Mouse (Mus musculus) 416B (cell line): ENCODE results near the gene Paip2b.
"Not testable (repeated sequence)": the region's sequence is repeated elsewhere in the genome, so short reads cannot be mapped to it uniquely, and the experiment has no call there.

Experiments
- DNase-seq: peaks from one replicate; pipeline ENCODE4 v3.0.0; 2011; ENCODE audit warnings: low read depth

Paip2b gene

GRCm38 (mm10) chr6:83831606-83832123 lies at the start of gene Paip2b:
Gene Paip2b, minus strand, starts transcription at chr6:83831741.
- DNase-seq, result peak; percentile 100

GRCm38 (mm10) chr6:83879815-83880214 lies 48.3 kb upstream of the Paip2b start:
- DNase-seq, result peak; percentile 76

GRCm38 (mm10) chr6:83867598-83868585 lies 36.4 kb upstream of the Paip2b start:
- DNase-seq, result peak; percentile 86

DNA sequence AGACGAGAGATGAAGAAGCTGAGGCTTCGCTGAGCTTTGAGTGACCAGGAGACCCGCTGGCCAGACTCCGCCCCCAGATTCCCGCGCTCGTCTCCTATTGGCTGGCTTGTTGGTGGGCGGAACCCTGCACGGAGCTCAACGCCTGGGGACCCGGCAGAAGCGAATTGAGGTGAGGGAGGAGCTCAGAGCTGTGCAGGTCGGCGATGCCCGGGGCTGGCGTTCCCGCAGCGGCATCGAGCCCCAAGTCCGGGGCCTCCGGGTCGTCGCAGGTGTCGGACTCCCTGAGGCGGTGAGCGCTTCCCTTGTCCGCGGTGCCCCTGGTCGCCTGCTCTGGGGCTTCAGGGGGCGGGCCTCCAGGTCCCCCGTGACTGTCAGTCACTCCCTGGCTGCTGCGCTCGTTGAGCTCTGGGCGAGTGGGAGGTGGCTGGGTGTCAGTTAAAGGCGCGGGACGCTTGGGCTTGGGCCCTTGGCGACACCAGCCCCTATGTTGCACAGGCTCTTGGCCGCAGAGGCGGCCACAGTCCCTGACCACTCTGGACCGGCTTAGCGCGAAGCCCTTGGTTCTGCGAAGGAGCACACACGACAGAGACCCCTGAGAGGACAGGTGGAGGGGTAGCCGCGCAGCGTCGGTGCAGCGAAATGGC lies 35.5 kb upstream of the Paip2b start, which contains the start of gene Zfp638:
TSS of gene Zfp638 (plus strand) at position 156 of the 644 bp plus-strand sequence.
- DNase-seq, result peak; percentile 93

- no peak for DNase-seq
Measured at GRCm38 (mm10) chr6:83866423-83866822, 34.9 kb upstream of the Paip2b start.

- no peak for DNase-seq
Measured at GRCm38 (mm10) chr6:83863538-83863937, 32.0 kb upstream of the Paip2b start.

DNA sequence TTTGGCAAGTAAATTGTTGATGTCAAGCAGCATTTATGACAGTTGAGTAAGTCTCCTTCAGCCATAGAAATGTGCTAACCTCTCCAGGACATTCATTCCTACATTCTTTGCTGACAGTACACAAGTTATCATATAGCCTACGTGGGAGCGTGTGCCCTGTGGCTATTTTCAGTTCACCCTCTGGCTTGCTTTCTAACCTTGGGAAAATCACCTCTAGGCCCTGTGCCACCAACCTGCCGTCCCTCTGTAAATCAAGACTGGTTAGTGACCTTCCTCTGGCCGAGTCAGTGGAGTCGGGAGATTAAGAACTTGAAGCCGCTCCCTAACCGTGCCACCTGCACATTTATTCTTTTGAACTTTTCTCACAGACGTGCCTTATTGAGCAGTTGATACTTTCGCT lies 28.5 kb upstream of the Paip2b start:
- DNase-seq, result no peak

DNA sequence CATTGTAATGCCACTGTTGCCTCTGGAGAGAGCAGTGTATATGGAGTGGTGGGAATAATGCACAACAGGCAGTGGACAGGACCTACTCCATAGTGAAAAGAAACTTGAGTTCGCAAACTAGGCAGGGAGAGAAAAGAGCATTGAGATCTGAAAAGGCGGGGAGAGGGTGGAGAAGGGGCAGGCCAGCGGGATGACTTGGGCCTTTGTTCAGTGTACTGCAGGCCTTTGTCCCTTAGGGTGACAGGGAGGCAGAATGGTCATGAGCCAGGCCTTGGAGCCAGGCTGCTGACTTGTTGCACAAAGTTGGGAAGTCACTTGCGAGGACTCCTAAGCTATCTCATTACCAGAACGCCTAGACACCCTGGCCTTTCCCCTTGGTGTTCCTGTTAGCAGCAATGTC lies 25.9 kb upstream of the Paip2b start:
- DNase-seq, result no peak

DNA sequence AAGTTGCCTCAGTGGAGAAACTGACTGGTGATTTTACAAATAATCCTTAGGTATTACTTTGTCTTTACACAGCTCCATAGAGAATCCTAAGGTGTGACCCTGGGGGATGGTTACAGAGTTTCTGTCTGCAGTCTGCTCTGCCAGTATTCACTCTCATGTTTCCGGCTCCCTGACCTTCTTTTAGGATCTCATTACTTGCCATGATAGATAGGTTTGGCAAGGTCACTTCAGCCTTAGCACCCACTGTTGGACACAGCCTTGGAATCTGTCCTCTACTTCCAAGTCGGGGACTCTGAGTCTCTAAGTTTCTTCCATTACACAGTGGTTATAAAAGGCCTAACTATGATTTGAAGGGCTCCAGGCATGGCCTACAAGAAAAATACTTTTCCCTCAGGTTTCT lies 17.9 kb upstream of the Paip2b start:
- DNase-seq, result no peak

GRCm38 (mm10) chr6:83846141-83846540 lies 14.6 kb upstream of the Paip2b start:
- no peak for DNase-seq

DNA sequence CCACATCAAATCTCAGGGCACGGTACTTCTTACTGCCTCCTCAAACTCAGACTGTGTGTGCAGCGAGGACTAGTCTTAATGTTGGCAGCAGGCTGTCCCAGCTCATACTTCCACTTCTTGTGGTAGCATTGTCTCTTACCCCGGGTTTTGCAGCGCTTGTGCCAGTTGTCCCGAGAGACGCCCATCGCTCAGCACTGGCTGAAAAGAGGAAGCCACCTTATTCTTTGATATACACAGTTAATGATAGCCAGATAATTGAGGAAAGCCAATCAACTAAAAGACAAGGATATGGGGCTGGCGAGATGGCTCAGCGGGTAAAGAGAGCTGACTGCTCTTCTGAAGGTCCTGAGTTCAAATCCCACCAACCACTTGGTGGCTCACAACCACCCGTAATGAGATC lies 13.4 kb upstream of the Paip2b start:
- no peak for DNase-seq

DNA sequence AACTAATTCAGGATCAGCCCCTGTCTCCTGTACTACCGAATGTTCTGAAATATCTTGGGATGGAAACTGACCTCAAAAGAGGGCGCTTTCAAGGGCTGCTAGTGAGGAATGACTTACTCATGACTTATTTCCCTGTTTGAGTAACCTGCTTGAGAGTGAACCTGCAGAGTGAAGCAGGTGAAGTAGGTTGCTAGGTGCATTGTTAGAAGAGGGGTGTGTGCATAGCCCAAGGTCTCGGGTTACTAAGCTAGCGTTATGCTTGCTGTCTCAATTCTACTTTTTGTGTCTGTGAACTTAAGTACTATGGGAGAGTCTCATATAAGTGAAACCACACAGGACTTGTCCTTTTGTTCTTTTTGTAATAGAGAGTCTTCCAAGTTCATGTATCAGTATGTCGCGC lies 8.5 kb upstream of the Paip2b start:
- no peak for DNase-seq

GRCm38 (mm10) chr6:83838046-83838445 lies 6.5 kb upstream of the Paip2b start:
- DNase-seq, result no peak

DNA sequence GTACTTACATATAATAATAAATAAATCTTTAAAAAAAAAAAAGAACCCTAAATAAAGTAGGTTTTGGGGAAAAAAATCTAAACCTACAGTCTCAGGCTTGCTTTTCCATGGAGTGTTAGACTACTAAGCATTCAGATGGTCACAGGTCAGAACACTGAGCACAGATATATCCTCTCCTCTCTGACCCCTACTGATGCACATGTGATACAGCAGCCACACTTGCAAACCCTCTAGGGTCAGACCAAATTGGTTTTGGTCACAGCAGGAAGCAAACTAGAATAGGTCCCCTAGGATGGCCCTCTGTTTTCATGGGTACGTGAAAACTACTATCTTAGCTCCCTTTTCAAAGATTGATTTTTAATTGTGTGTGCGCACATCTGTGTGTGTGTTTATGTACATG lies 5.3 kb upstream of the Paip2b start:
- DNase-seq, result no peak

GRCm38 (mm10) chr6:83832393-83832792 lies 852 bp upstream of the Paip2b start:
- not testable (repeated sequence) for DNase-seq

DNA sequence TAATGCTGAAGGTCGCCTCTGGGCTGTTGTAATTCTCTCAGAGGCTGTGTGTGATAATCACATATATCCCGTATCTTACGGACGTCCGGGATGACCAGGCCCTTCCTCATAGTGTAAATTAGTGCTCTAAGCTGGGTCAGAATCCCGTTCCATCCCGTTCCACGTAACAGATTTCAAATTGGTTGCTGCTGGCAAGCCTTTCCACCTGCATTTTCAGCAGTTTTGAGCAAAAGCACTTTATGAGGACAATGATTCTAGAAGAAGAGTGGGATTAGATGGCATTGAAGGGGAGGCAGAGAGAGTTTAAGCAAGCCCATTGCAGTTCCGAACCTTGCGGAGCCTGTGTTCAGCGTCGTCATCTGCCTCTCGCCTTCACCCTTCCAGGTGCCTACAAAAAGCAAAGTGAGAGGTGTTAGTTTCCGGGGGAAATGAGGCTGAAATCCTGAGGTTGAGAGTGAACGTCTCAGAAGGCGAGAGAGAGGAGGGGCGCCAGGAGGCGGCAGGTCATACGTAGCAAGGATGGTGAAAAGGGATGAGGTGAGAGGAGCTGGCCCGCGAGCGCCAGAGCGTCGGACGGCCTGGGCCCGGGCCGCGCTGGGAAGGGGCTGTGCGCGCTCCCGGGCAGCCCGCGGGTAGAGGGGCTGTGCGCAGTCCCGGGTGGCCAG lies 468 bp downstream of the Paip2b start:
- DNase-seq, result peak; percentile 19

DNA sequence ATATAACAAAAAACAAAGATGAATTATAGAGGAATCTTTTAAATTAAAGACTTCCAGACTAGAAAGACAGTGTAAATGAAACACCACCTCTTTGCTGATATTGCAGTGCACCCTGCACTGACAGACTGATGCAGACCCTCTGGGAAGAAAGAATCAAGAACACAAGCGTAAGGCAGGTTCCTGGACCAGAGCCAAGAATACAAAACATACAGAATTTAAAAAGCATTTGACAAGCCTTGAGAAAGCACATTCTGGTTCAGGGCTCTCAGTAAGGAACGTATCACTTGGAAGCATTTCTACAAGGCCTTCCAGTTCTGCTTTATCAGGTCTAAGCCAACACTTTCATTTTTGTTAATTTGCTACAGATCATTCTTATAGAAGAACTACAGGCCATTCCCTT lies 9.7 kb downstream of the Paip2b start:
- DNase-seq, result no peak

DNA sequence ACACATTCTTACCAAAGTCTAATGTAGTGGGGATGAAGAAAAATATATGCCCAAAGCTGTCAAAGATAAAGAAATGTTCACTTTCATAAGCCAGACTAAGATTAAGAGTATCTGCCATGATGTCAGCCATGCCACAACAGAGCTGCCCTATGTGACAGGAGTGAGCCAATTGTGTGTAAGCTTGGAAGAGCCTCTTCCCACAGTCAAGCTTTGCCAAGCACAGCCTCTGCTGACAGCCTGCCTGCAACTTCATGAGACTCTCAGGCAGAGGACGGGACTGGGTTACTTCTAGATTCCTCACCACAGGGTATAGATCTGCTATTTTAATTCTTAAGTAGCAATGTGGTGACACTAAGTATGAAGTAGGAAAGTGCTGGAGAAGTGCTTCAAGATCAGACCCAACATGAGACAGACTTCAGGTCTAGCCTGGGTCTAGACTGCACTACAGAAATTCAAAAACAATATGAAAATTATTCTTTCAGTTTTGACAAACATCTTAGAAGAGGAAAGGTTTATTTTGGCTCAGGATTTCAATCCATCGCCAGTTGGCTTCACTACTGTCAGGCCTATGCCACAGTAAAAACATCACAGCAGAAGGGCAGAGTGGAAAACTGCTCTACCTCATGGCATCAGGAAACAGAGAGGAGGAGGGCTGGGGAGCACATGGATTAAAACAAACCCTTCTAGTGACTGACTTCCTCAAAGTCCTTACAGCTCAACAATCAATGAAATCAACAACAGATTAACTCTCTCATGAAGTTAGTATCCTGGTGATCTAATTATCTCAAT lies 10.6 kb downstream of the Paip2b start:
- DNase-seq, result no peak

DNA sequence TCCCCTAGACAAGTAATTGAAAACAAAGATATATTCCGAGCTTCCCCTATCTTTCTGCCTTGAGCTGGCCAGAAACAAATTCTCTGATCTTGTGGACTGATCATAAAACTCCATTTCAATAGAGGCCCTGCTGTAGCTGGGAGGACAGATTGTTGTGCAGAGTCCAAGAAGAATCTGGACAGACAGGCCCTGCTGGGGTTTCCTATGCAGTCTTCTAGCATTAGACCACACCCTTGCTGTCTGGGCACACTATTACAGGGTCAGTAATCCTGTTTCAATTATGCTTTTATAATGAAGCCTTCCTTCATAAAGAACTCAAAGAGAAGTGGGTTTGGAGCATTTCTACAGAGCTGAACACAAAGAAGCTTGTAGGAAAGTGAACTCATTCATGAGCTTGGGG lies 12.5 kb downstream of the Paip2b start:
- DNase-seq, result no peak

DNA sequence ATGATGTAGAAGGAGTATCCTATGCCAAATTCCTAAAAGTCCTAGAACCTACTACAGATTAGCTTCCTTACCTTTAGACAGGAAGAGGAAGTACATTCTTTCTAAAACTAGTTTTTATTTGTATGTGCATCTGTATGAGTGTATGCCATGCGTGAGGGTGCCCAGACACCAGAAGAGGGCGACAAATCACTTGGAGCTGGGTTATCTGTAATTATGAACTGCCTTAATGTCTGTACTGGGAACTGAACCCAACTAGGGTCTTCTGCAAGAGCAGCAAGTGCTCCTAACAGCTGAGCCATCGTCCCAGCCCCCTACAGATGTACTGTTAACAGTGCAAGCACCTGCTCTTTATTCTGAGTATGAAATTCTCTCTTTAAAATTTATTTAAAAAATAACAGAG lies 15.7 kb downstream of the Paip2b start:
- DNase-seq, result no peak

- no peak for DNase-seq
Measured at GRCm38 (mm10) chr6:83802846-83803245, 28.7 kb downstream of the Paip2b start.

GRCm38 (mm10) chr6:83802033-83802432 lies 29.5 kb downstream of the Paip2b start:
- DNase-seq, result no peak
